Mouse (Mus musculus) kidney, adult 2 months (tissue): ENCODE measurements around the gene Leng1. TPM values are rescaled to one million over a fixed set of nuclear protein-coding genes. Genes with fewer than 3 reads are reported as not detected.
A peak's percentile ranks its signal among the peaks of the same experiment; 100 is the strongest.

Source experiments
- DNase-seq: peaks from one replicate; pipeline ENCODE4 v3.0.0; 2021
- H3K27ac ChIP-seq: fragments of 200-500 bp; 2 replicates; pipeline ENCODE4 v1.5.1; 2012; ENCODE audit warnings: low read depth, low read length, control low read depth, inconsistent platforms; ENCODE audit not compliant: insufficient read depth
- H3K27me3 ChIP-seq: fragments of 200-500 bp; replicated peaks from 2 replicates; pipeline ENCODE4 v1.6.1; 2012; ENCODE audit warnings: mild to moderate bottlenecking, moderate library complexity, low read length, inconsistent platforms; ENCODE audit not compliant: control insufficient read depth, insufficient read depth
- H3K36me3 ChIP-seq: fragments of 200-500 bp; 2 replicates; pipeline ENCODE4 v1.6.1; 2012; ENCODE audit warnings: mild to moderate bottlenecking, moderate library complexity, low read length, inconsistent platforms; ENCODE audit not compliant: control insufficient read depth, insufficient read depth
- H3K4me1 ChIP-seq: fragments of 200-500 bp; 2 replicates; pipeline ENCODE4 v1.6.1; 2011; ENCODE audit warnings: low read length; ENCODE audit not compliant: control insufficient read depth, insufficient read depth
- H3K4me3 ChIP-seq: fragments of 200-500 bp; 2 replicates; pipeline ENCODE4 v1.5.1; 2011; ENCODE audit warnings: mild to moderate bottlenecking, low read depth, low read length, control low read depth; ENCODE audit not compliant: insufficient read depth
- CTCF ChIP-seq: fragments of 200-500 bp; conservative IDR thresholded peaks from 2 replicates; pipeline ENCODE4 v1.5.1; 2011; ENCODE audit warnings: low read depth, mild to moderate bottlenecking, control low read depth, low read length, moderate library complexity, mixed read lengths; ENCODE audit not compliant: insufficient read depth, insufficient read length
- POLR2A ChIP-seq: fragments of 200-500 bp; IDR thresholded peaks from one replicate; pipeline ENCODE4 v1.6.1; 2011; ENCODE audit warnings: low read depth, low read length, control low read depth
- WGBS: fragments of 180-500 bp; shearing (Covaris S2); methylation state at CpG from one replicate; pipeline ENCODE4 v1.1.7; 2018; 5-methylcytosine and 5-hydroxymethylcytosine counted together
- polyA plus RNA-seq: library from polyadenylated mRNA; depleted of rRNA; stranded (reverse); fragments of >200 nt; gene quantifications from 2 replicates; pipeline ENCODE4 v1.2.3, GENCODE M21; 2012

Leng1 gene
- polyA plus RNA-seq, 1 experiment: 6.8 TPM

DNA sequence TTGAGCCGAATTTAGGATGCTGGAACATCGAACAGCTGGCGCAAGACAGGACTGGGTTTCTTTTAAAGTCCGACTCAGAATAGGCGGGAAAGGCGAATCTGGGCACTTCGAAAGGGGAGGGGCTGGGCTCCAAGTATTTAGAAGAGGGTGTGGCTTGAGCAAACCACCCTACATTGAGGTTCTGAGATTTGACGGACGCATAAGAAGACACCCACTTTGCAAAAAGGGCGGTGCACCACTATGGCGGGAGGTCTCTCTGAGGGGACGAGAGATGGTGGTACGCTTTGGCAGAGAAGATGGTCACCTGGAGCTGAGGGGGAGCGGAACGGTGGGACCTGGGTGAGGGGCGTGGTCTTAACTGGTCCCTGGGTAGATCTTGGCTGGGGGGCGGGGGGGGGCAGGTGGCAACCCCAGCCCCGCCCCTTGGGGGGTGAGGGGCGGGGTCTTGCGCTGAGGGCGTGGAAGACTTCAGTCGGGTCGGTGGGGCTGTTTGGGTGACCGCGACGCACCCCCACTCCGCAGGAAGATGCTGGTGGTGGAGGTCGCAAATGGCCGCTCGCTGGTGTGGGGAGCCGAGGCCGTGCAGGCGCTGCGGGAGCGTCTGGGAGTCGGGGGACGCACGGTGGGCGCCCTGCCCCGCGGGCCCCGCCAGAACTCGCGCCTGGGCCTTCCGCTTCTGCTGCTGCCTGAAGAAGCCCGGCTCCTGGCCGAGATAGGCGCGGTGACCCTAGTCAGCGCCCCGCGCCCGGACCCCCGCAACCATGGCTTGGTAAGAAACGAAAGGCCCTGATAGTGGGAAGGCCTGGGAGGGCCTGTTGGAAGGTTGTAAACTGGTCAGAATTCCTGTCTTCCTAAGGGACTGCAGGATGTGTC lies 28.7 kb upstream of the Leng1 start:
- peak overlapping the region; percentile 64 for H3K4me3 ChIP-seq
- H3K36me3 ChIP-seq: no peaks in the 10 kb centered on the region
- no peaks in the 10 kb centered on the region; the same call in 1 of the 2 replicates for H3K4me1 ChIP-seq
- DNase-seq: peak; percentile 90
- WGBS: under 1% methylated on average over 54 of the region's 55 CpGs
- H3K27me3 ChIP-seq: no peaks in the 10 kb centered on the region
- TF ChIP-seq POLR2A (no peak), CTCF (no peak)
- peak overlapping the region; percentile 92 for H3K27ac ChIP-seq

DNA sequence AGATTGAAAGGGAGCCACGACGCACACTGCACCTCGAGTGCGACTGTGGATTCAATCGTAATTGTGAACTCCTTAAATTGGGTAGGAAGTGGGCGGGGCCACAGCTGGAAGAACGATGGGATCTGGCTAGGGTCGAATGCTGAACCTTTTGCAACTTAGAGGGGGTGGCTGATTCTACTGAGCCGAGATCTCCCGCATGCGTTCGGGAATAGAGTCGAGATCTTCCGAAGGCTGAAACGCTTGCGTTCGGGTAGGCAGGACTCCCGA lies 28.1 kb upstream of the Leng1 start:
- no peak for TF ChIP-seq CTCF
- TF ChIP-seq POLR2A: no peak
- peak overlapping the region; percentile 64 for H3K4me3 ChIP-seq
- H3K27ac ChIP-seq: peak overlapping the region; percentile 92
- no peaks in the 10 kb centered on the region for H3K36me3 ChIP-seq
- under 1% methylated on average over 18 of the region's 18 CpGs for WGBS
- no peaks in the 10 kb centered on the region; the same call in 1 of the 2 replicates for H3K4me1 ChIP-seq
- H3K27me3 ChIP-seq: no peaks in the 10 kb centered on the region
- DNase-seq: no peak

DNA sequence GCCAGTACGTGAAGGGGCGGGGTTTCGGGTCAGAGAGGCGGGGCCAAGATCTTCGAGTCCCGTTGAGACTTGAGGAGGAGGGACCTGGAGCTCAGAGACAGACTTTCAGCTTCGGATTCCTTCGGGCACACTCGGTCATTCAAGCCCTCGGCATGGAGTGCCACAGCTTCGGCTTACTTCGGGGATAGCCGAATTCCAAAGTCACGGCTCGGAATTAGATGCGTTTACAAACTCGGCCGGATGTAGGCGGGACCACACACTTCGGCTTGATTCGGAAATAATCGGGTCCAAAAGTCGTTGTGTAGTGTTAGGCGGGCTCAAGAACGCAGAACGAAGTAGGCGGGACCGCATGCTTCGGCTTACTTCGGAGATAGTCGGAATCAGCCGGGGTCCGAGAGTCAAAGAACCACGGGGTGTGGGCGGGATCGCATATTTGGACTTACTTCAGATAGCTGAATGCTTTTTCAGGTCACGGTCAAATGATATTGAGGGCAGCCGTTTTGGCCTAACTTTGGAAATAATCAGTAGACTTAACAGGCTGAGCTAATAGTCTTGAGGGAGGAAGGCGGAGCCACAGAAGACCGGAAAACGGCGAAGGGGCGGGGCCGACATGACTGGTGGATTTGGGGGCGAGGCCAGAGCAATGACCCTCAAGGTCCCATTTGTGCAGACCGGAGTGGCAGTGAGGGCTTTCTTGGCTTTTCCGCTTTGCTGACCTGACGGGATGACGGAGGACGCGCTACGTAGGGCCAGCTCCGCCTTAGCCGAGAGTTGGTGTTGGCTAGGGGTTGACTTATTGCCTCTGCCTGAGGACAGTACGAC lies 27.6 kb upstream of the Leng1 start, which contains the start of gene Mboat7:
Gene Mboat7 (minus strand): TSS at position 537 of the 822 bp plus-strand sequence.
- Histone ChIP-seq H3K4me3 (peak within 1 kb of the TSS; percentile 64), H3K27ac (peak within 1 kb of the TSS; percentile 92), H3K4me1 (no peaks in the 10 kb centered on the region; the same call in 1 of the 2 replicates), H3K27me3 (no peaks in the 10 kb centered on the region), H3K36me3 (no peaks in the 10 kb centered on the region)
- under 1% methylated on average over 55 of the region's 55 CpGs for WGBS
- DNase-seq: peak; percentile 99
- no peak for TF ChIP-seq CTCF
- TF ChIP-seq POLR2A: peak; percentile 94

DNA sequence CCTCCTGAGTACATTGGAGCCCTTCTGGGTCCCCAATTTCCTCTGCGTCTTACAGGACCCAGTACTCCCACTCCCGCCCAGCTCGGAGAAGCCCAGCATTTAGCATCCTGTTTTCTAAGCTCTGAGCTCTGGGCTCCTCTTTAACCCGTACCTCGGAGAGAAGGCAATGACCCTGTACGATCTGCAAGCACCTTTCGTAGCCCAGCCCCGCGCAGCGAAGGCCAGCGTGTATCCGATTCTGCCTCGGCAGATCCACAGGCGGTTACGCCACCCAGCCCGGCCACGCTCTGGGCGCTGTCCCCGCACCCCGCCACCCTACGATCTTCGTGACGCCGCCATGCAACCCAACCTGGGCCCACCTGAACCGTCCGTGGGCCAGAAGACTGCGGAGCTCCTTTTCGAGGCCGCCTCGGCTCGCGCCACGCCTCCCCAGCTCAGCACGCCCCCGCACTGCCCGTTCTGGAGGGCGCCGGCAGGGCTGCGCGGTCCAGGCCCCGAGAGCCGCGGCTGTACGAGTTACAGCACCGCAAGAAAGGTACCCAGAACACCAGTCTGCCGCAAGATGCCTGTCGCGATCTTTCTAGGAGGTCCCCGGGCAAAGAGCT lies 26.8 kb upstream of the Leng1 start, which contains the start of gene Tsen34:
Gene Tsen34 (plus strand): TSS at position 482 of the 605 bp plus-strand sequence.
- Histone ChIP-seq H3K27ac (peak within 1 kb of the TSS; percentile 92), H3K36me3 (no peaks in the 10 kb centered on the region), H3K4me1 (no peaks in the 10 kb centered on the region; the same call in 1 of the 2 replicates), H3K4me3 (peak within 1 kb of the TSS; percentile 64), H3K27me3 (no peaks in the 10 kb centered on the region)
- WGBS: under 1% methylated on average over 49 of the region's 49 CpGs
- no peak for TF ChIP-seq CTCF
- TF ChIP-seq POLR2A: no peak
- peak; percentile 9 for DNase-seq

DNA sequence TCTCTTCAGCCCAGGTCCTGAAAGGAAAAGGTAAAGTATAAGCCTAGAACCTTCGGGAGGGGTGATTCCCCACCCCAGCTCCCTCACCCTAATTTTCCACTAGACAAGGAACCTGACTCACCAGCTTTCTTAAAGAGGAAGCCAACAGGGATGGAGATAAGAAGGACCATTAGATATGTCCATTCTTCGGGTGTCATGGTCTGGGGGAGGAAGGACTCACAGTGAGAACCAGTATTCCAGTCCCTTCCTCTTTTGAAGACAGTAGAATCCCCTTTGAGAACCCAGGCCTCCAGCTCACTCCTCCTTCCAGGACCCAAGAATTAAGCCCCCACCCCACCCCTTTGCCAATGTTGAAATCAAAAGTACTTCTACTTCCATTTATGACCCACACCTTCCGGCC lies 26.3 kb upstream of the Leng1 start:
- no peak for TF ChIP-seq CTCF
- TF ChIP-seq POLR2A: no peak
- DNase-seq: no peak
- Histone ChIP-seq H3K4me1 (no peaks in the 10 kb centered on the region; the same call in 1 of the 2 replicates), H3K27me3 (no peaks in the 10 kb centered on the region), H3K36me3 (no peaks in the 10 kb centered on the region), H3K4me3 (peak overlapping the region; percentile 64), H3K27ac (no peak overlapping the region)
- WGBS: 27% methylated on average over 3 of the region's 3 CpGs

DNA sequence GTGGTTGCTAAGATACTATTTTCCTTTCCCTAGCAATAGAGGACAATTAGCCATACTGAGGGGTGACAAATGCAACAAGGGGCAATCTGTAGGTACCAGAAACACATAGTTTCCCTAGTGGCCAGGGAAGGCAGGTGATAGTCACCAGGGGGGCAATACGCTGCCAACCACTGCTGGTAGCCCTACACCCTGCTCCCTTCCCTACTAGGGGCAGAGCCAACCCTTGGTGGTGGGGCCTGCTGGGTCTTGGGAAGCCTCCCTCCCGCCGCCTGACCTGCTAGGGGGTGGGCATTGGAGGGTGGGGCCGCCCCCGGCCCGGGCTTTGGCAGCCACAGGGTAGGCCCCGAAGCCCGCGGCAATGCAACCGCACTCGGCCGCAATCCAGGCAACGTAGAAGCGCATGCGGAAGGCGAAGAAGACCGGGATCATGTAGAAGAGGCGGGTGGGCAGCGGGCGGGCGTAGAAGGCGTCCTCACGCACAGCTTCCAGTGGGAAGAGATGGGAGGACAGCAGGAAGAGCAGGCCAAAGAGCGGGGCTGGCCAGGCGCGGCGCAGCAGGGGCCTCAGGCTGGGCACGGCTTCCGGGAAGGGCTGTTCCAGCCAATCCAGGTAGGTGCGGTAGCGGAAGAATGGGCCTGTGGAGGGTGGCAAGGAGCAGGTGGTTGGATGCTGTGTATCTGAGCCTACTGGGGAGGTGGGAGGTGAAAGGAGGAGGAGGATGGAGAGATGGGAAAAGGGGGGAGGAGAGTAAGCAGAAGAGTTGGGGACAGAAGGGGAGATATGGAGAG lies 20.0 kb upstream of the Leng1 start:
- 87% methylated on average over 31 of the region's 31 CpGs for WGBS
- no peak for TF ChIP-seq CTCF
- no peak for TF ChIP-seq POLR2A

More for the DNA sequence above, 20.0 kb upstream of the Leng1 start:
- H3K27ac ChIP-seq: no peak overlapping the region
- H3K4me3 ChIP-seq: no peak overlapping the region
- H3K4me1 ChIP-seq: no peaks in the 10 kb centered on the region
- no peaks in the 10 kb centered on the region for H3K27me3 ChIP-seq
- no peak for DNase-seq
- H3K36me3 ChIP-seq: peaks cover 2% of the 10 kb centered on the region; the same call in 1 of the 2 replicates
